8 mouse cellular contexts compared by ENCODE assay signal in genomic region chr1:155243797-155244770, GRCm38 (mm10). TPM values are rescaled to one million over a fixed set of nuclear protein-coding genes. Genes with fewer than 3 reads are reported as not detected.
DNase-seq lines count a peak whose midpoint lies in the region; ATAC-seq lines count a peak whose summit lies in the region.

Gene BC034090 (minus strand): TSS chr1:155244444.

- no peaks in the 10 kb centered on the region for H3K9me3 ChIP-seq in forebrain, embryonic 12.5 days
- no peaks in the 10 kb centered on the region for H3K9me3 ChIP-seq in heart, embryonic 16.5 days (replicated peaks; ENCODE audit: control insufficient read depth, low read length)
- H3K9me3 ChIP-seq in megakaryocyte, embryonic 14.5 days, result peaks cover 9% of the 10 kb centered on the region; the same call in 1 of the 2 replicates
- no peaks in the 10 kb centered on the region for H3K9me3 ChIP-seq in stomach, embryonic 16.5 days (replicated peaks; ENCODE audit: control insufficient read depth, low read length)

- peak within 1 kb of the TSS; percentile 52 for H3K4me3 ChIP-seq in forebrain, embryonic 12.5 days (replicated peaks)
- H3K4me3 ChIP-seq in heart, embryonic 16.5 days (ENCODE audit: low read length), result peak within 1 kb of the TSS; percentile 74
- peak within 1 kb of the TSS; percentile 86 for H3K4me3 ChIP-seq in megakaryocyte, embryonic 14.5 days (replicated peaks)
- H3K4me3 ChIP-seq in stomach, embryonic 16.5 days (replicated peaks; ENCODE audit: low read length), result peak within 1 kb of the TSS; percentile 65

- 2% methylated on average over 81 of the region's 85 CpGs for WGBS in forebrain, embryonic 12.5 days
- WGBS in heart, embryonic 16.5 days, result 2% methylated on average over 68 of the region's 85 CpGs
- 2% methylated on average over 75 of the region's 85 CpGs for WGBS in stomach, embryonic 16.5 days

- 0 out of 2 replicates have a peak, but pooled peaks cover 2% of the 10 kb centered on the region for H3K36me3 ChIP-seq in forebrain, embryonic 12.5 days (replicated peaks)
- H3K36me3 ChIP-seq in heart, embryonic 16.5 days (ENCODE audit: control insufficient read depth, insufficient read depth), result peaks cover 18% of the 10 kb centered on the region
- H3K36me3 ChIP-seq in megakaryocyte, embryonic 14.5 days (replicated peaks; ENCODE audit: low read length), result no peaks in the 10 kb centered on the region
- no peaks in the 10 kb centered on the region for H3K36me3 ChIP-seq in stomach, embryonic 16.5 days (ENCODE audit: control insufficient read depth, insufficient read depth, low read length)

- peak within 1 kb of the TSS; percentile 89 for H3K4me2 ChIP-seq in forebrain, embryonic 12.5 days
- H3K4me2 ChIP-seq in heart, embryonic 16.5 days (ENCODE audit: low read depth, low read length), result peak within 1 kb of the TSS; percentile 68
- H3K4me2 ChIP-seq in stomach, embryonic 16.5 days (ENCODE audit: low read depth, low read length), result peak within 1 kb of the TSS; percentile 79

- H3K27ac ChIP-seq in forebrain, embryonic 12.5 days, result no peak within 1 kb of the TSS
- peak within 1 kb of the TSS; percentile 89 for H3K27ac ChIP-seq in heart, embryonic 16.5 days (ENCODE audit: low read length)
- peak within 1 kb of the TSS; percentile 64 for H3K27ac ChIP-seq in stomach, embryonic 16.5 days (ENCODE audit: low read length)

- peak; percentile 75 for ATAC-seq in forebrain, embryonic 12.5 days (ENCODE audit: low FRiP score)
- peak; percentile 82 for ATAC-seq in heart, embryonic 16.5 days (replicated peaks; ENCODE audit: extremely low read depth, insufficient read depth, low FRiP score)
- ATAC-seq in stomach, embryonic 16.5 days (ENCODE audit: insufficient read depth, low FRiP score), result peak; percentile 85
- ATAC-seq in CD4-positive, CD25-positive, alpha-beta regulatory T cell, adult 4 months, result no peak

- peak; percentile 23 to 28 for DNase-seq in B cell, adult 2 months
- peak; percentile 52 for DNase-seq in adipocyte (ENCODE audit: low spot score)
- DNase-seq in kidney, postnatal 14 days, result peak; percentile 85

- H3K9ac ChIP-seq in forebrain, embryonic 12.5 days, result peak within 1 kb of the TSS; percentile 71
- H3K9ac ChIP-seq in heart, embryonic 16.5 days (ENCODE audit: low read length), result peak within 1 kb of the TSS; percentile 92
- peak within 1 kb of the TSS; percentile 92 for H3K9ac ChIP-seq in stomach, embryonic 16.5 days (ENCODE audit: low read length)

- peaks cover 42% of the 10 kb centered on the region for H3K27me3 ChIP-seq in forebrain, embryonic 12.5 days
- H3K27me3 ChIP-seq in heart, embryonic 16.5 days (ENCODE audit: control insufficient read depth, insufficient read depth, low read length), result no peaks in the 10 kb centered on the region
- H3K27me3 ChIP-seq in megakaryocyte, embryonic 14.5 days (replicated peaks), result peaks cover 90% of the 10 kb centered on the region
- peaks cover 21% of the 10 kb centered on the region for H3K27me3 ChIP-seq in stomach, embryonic 16.5 days (ENCODE audit: control insufficient read depth, insufficient read depth, low read length)

- H3K4me1 ChIP-seq in forebrain, embryonic 12.5 days, result peaks cover 23% of the 10 kb centered on the region
- H3K4me1 ChIP-seq in heart, embryonic 16.5 days (ENCODE audit: control insufficient read depth, insufficient read depth, low read length), result peaks cover 28% of the 10 kb centered on the region
- peaks cover 17% of the 10 kb centered on the region for H3K4me1 ChIP-seq in megakaryocyte, embryonic 14.5 days
- peaks cover 3% of the 10 kb centered on the region; the same call in 1 of the 2 replicates for H3K4me1 ChIP-seq in stomach, embryonic 16.5 days (ENCODE audit: control insufficient read depth, insufficient read depth, low read length)

RNA-seq across cellular contexts. Expression of gene BC034090, which starts in this region (rescaled TPM):
- 2.9 and 4.5 TPM in 2 replicates for polyA plus RNA-seq in forebrain, embryonic 12.5 days (2016; fragmentation: Nextera tagmentation; extraction: Ambion mirVana)
- 9.1 and 10.9 TPM in 2 replicates for polyA plus RNA-seq in heart, embryonic 16.5 days (2015; fragmentation: Nextera tagmentation; extraction: Ambion mirVana)
- 3.3 and 4.7 TPM in 2 replicates for polyA plus RNA-seq in megakaryocyte, embryonic 14.5 days (2012; ENCODE audit: insufficient read depth, low replicate concordance)
- 2.5 and 3.3 TPM in 2 replicates for polyA plus RNA-seq in stomach, embryonic 16.5 days (2015; fragmentation: Nextera tagmentation; extraction: Ambion mirVana)
- under 1 TPM; 0.29 to 0.32 TPM for polyA plus RNA-seq in CD4-positive, CD25-positive, alpha-beta regulatory T cell, adult 4 months (2017; shearing (Covaris generic))

Comparison
In these comparisons a context has a peak if more than half of its experiments do, and no peak if none do; other contexts are left out.
1. DNase-seq: peak in every context shown above with its lines; median percentile 85 in kidney, postnatal 14 days; 52 in adipocyte; 26 in B cell, adult 2 months.